Mouse (Mus musculus): ENCODE results near the gene Atoh8.

Atoh8 gene

DNA sequence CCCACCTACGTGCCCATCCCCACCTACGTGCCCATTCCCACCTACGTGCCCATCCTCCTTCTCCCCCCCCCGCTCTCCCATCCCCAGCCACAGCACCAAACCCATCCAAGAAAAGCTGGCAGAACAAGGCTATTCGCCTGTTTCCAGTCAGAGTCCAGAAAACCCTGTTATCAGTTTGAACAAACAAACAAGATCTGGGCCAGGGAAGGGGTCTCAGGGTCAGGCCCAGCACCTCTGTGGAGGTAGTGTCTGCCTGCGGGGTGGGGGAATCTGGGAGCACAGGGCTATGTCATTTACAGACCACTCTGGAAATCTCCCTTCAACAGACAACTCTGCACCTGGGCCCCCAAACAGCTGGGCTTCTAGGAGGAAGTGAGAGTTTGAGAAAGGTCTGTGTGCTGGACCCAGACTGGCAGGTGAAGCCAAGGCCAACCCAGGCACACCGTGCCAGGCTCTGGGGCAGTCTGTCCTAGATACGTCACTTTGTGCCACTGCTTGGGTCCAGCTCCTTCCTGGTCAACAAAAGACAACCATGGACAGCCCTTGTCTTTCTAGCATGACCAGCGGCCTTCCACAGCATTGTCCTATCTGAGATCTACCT, 7.6 kb downstream of the Atoh8 start:
- no peak for DNase-seq (ENCODE audit: low spot score in 2 of 2)

GRCm38 (mm10) chr6:72227011-72227410, 8.4 kb downstream of the Atoh8 start:
- no peak for DNase-seq (ENCODE audit: low spot score in 2 of 2)

GRCm38 (mm10) chr6:72225686-72226085, 9.7 kb downstream of the Atoh8 start:
- DNase-seq (ENCODE audit: low spot score in 2 of 2): no peak

DNA sequence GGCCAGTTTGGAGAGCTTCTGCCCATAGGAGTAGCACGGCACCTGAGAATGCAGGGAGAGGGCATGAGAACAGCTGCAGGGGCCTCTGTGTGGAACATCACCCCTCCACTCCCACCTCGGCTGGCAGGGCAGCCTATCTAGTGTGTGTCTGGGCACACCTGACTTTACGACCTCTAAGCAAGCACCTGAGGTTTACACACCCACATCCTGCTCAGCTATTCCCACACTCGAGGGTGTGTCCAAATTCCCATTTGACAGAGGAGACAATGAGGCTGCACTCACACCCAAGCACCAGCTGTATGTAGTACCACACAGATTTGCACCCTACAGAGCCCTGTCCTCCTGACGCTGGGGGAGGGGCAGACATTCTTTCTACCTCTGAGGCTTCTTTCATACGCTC, 11.5 kb downstream of the Atoh8 start:
- no peak for DNase-seq (ENCODE audit: low spot score in 2 of 2)

GRCm38 (mm10) chr6:72222876-72223275, 12.5 kb downstream of the Atoh8 start:
- DNase-seq (ENCODE audit: low spot score in 2 of 2): no peak

GRCm38 (mm10) chr6:72222271-72222724, 13.1 kb downstream of the Atoh8 start:
- DNase-seq (ENCODE audit: low spot score in 2 of 2): no peak

- no peak for DNase-seq (ENCODE audit: low spot score in 2 of 2)
Measured at GRCm38 (mm10) chr6:72221271-72221670, 14.1 kb downstream of the Atoh8 start.

GRCm38 (mm10) chr6:72219549-72219948, 15.8 kb downstream of the Atoh8 start:
- DNase-seq (ENCODE audit: low spot score in 2 of 2): no peak

DNA sequence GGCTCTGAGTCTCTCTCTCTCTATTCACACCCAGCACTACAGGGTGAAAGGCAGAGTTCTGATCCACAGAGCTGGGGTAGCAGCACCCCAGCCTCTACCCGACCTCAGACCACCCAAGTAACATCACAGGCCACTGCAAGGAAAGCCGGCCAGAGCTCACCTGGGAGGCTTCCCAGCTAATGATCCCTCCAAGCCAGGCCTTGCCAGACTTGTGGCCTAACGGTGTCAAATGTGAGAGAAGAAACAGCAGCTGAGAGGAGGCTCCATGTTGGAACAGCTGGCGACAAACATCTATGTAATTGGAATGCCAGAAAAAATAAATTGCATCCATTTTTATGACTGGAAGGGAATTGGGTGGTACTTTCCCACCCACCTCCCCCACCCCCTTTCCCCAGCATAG, 17.1 kb downstream of the Atoh8 start:
- DNase-seq (ENCODE audit: low spot score in 2 of 2): peak in 1 of 2 experiments; percentile 54

- DNase-seq (ENCODE audit: low spot score in 2 of 2): no peak
Measured at GRCm38 (mm10) chr6:72217415-72217784, 18.0 kb downstream of the Atoh8 start.

DNA sequence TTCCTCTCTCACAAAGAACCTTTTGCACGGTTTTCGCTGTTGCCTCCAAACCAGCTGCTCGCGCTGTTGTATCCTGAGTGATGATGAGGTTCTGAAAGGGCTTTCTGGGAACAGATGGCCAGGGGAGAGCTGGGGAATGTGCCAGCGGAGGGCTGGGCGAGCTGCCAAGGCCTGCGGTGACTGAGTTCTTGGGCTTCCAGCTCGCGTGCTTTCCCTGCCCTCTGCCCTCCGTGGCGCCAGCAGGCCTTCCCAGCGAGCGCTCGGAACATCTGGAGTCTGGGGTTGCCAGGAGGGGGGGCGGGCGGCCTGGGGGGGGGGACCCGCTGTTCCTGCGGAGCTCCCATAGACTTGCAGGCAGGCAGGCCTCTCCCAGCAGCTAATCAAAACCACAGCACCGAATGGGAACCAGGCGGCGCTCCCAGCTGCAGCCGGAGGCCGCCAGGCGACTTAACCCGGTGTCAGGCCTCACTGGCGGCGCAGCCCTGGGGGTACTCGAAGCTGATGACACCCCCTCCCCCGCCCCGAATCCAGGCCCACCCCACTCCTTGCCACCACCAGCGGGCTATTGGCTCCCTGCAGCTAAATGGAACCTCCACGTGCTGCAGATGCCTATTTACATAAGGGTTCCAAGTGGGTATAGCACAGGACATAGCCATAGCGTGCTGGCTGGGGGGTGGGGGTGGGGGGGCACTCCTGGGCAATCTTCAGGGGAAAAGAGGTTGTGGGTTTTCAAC, 18.5 kb downstream of the Atoh8 start:
- DNase-seq (ENCODE audit: low spot score in 2 of 2): peak; percentile 99 to 100

- no peak for DNase-seq (ENCODE audit: low spot score in 2 of 2)
Measured at GRCm38 (mm10) chr6:72215582-72215981, 19.8 kb downstream of the Atoh8 start.

GRCm38 (mm10) chr6:72211360-72211759, 24.0 kb downstream of the Atoh8 start:
- DNase-seq (ENCODE audit: low spot score in 2 of 2): no peak

DNA sequence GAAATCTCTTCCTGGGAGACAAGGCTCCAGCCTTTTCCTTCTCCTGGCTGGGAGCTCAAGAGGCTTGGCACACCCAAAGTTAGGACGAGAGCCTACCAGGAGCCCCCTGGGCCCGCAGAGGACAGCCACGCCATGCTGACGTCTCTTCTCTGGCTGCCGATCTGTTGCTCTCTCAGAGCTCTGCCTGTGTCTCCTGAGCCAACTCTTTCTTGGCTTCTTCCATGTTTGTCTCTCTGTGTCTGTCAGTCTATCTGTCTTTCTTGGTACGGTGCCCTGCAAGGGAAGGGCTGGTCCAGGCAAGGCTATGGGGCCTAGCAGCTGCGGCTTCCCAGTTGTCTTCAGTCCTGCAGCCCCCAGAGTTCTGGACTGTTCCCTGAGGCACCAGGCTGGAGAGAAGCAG, 24.6 kb downstream of the Atoh8 start:
- DNase-seq (ENCODE audit: low spot score in 2 of 2): no peak

GRCm38 (mm10) chr6:72209738-72210137, 25.6 kb downstream of the Atoh8 start:
- DNase-seq (ENCODE audit: low spot score in 2 of 2): no peak

- no peak for DNase-seq (ENCODE audit: low spot score in 2 of 2)
Measured at GRCm38 (mm10) chr6:72208406-72209045, 26.9 kb downstream of the Atoh8 start.

DNA sequence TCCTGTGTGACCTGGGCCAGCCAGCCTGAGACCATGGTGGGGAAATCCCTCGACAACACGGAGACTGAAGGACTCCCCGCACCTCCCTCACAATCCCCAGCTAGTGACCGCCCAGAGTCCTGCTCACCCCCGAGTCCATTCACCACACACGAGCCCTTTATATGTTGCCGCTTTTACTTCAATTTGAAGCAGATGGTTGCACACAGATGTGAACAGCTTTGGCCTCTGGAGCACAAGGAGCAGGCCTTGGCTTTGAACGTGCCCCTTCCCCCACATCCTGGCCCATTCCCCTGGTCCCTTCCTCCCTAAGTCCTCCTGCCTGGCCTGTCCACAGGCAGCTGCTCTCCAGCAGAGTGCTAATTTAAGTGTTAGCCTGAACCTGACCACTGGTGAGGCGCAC, 29.4 kb downstream of the Atoh8 start:
- DNase-seq (ENCODE audit: low spot score in 2 of 2): no peak

DNA sequence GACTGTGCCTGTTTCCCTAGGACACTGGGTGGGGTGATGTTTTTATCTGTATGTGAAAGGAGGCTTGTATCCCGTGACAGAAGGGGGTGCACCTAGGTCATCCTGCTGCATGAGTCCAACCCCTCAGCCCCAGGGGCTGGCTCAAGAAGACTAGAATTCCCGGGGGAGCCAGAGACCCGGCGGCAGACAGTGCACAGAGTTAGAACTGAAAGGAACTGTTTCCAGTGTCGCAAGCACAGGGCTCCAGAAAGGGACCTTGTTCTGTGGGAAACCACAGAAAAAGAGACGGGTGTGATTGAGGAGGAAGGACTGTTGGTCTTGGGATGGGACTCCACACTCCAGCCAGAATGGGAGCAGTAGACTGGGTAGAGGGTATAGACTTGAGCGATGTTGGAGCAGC, 30.5 kb downstream of the Atoh8 start:
- DNase-seq (ENCODE audit: low spot score in 2 of 2): no peak

DNA sequence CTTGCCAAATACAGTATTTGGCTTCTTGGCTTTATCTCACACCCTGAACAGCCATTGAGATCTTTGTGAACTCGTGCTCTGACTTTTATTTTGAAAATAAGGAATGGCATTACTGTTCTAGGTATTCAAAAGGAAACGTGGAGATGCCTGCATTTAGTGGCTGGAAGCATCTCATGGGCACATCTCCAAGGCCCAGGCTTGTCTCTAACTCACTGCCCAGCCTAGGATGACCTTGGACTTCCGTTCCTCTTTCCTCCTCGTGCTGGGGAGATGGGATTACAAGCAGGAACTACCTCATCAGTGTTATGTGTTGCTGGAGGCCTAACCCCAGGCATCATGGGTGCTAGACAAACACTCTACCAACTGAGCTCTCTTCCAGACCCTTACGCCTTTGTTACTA, 32.1 kb downstream of the Atoh8 start:
- DNase-seq (ENCODE audit: low spot score in 2 of 2): no peak

DNA sequence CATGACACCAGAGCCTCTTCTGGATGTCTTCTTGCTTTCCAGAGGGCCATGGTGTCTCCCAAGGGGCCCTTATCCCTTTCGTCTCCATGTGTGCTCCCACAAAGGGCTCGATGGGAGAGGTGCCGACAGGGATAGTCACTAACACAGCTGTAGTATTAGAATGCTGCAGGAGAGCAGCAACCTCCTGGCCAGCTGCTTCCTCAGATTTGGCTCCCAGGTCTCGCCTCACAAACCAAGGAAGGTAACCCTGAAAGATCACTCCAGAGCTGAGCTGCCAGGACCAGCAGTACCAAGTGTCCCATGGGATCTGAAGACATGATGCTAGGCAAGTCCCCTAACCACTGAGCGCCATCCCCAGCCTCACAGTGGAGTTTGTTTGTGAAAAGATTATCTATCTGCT, 32.6 kb downstream of the Atoh8 start:
- no peak for DNase-seq (ENCODE audit: low spot score in 2 of 2)

GRCm38 (mm10) chr6:72200595-72201256, 34.7 kb downstream of the Atoh8 start:
- no peak for DNase-seq (ENCODE audit: low spot score in 2 of 2)

- no peak for DNase-seq (ENCODE audit: low spot score in 2 of 2)
Measured at GRCm38 (mm10) chr6:72197515-72197914, 37.9 kb downstream of the Atoh8 start.

GRCm38 (mm10) chr6:72196660-72197059, 38.7 kb downstream of the Atoh8 start:
- DNase-seq (ENCODE audit: low spot score in 2 of 2): no peak
